Mouse (Mus musculus) heart, embryonic 15.5 days (tissue): ENCODE measurements around the gene Mgat5. TPM values are rescaled to one million over a fixed set of nuclear protein-coding genes. Genes with fewer than 3 reads are reported as not detected.

Experiments used
- ATAC-seq: fragments of 200-750 bp; cut with Nextera tagmentation; replicated peaks from 2 replicates; pipeline ENCODE4 v1.8.0; 2017; ENCODE audit warnings: low read depth, moderate TSS enrichment; ENCODE audit not compliant: insufficient number of reproducible peaks, insufficient read depth, low FRiP score
- H3K27ac ChIP-seq: fragments of 300-500 bp; sonication (generic); 2 replicates; pipeline ENCODE4 v1.5.1; 2015; ENCODE audit warnings: mild to moderate bottlenecking, inconsistent platforms
- H3K27me3 ChIP-seq: fragments of 300-500 bp; sonication (generic); 2 replicates; pipeline ENCODE4 v1.6.1; 2015; ENCODE audit warnings: inconsistent platforms
- H3K36me3 ChIP-seq: fragments of 300-500 bp; sonication (generic); 2 replicates; pipeline ENCODE4 v1.6.1; 2015; ENCODE audit warnings: mild to moderate bottlenecking, inconsistent platforms
- H3K4me1 ChIP-seq: fragments of 300-500 bp; sonication (generic); replicated peaks from 2 replicates; pipeline ENCODE4 v1.6.1; 2015; ENCODE audit warnings: inconsistent platforms
- H3K4me2 ChIP-seq: fragments of 300-500 bp; sonication (generic); 2 replicates; pipeline ENCODE4 v1.6.1; 2015; ENCODE audit warnings: inconsistent platforms, mild to moderate bottlenecking, moderate library complexity
- H3K4me3 ChIP-seq: fragments of 300-500 bp; sonication (generic); 2 replicates; pipeline ENCODE4 v1.5.1; 2015; ENCODE audit warnings: mild to moderate bottlenecking, inconsistent platforms
- H3K9ac ChIP-seq: fragments of 300-500 bp; sonication (generic); 2 replicates; pipeline ENCODE4 v1.6.1; 2015; ENCODE audit warnings: mild to moderate bottlenecking, inconsistent platforms
- H3K9me3 ChIP-seq: fragments of 300-500 bp; sonication (generic); replicated peaks from 2 replicates; pipeline ENCODE4 v1.6.1; 2016; ENCODE audit warnings: inconsistent platforms
- WGBS: fragments of 180-500 bp; shearing (Covaris S2); methylation state at CpG from one replicate; pipeline ENCODE4 v1.1.7; 2015; ENCODE audit warnings: mixed read lengths; 5-methylcytosine and 5-hydroxymethylcytosine counted together
- polyA plus RNA-seq: library from polyadenylated mRNA; unstranded; fragments of >200 nt; fragmentation: Nextera tagmentation; extraction: Ambion mirVana; gene quantifications from 2 replicates; pipeline ENCODE4 v1.2.1, GENCODE M21; 2015

Mgat5 gene
- polyA plus RNA-seq, 1 experiment from 2014 or later = 3.7 TPM

DNA sequence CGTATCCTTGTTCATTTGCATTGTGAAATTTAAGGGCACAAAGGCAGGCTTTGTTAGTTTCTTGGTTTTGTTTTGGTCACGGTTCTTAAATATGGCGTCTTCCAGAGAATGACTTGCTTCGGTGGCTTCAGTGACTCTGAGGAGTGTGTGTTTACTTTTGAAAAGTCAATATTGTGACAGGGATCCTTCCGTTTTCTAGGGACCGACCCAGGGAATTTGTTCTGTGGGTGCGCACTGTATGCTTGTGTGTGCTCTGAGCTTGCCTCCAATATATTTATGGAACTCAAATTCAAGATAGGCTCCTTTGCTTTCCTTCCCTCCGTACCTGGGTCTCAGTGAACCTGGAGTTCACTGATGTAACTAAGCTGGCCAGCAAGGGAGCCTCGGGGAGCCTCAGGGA lies 86.1 kb downstream of the Mgat5 start:
- no peak overlapping the region for H3K9ac ChIP-seq
- H3K4me1 ChIP-seq = no peaks in the 10 kb centered on the region
- ATAC-seq = no peak
- WGBS = 80% methylated on average over 9 of the region's 9 CpGs
- no peaks in the 10 kb centered on the region for H3K27me3 ChIP-seq
- H3K4me3 ChIP-seq = no peak overlapping the region
- no peak overlapping the region for H3K27ac ChIP-seq
- H3K4me2 ChIP-seq = no peak overlapping the region
- no peaks in the 10 kb centered on the region for H3K9me3 ChIP-seq
- no peaks in the 10 kb centered on the region for H3K36me3 ChIP-seq

GRCm38 (mm10) chr1:127291721-127292120 lies 86.9 kb downstream of the Mgat5 start:
- Histone ChIP-seq H3K36me3 (no peaks in the 10 kb centered on the region), H3K4me1 (no peaks in the 10 kb centered on the region)
- ATAC-seq = no peak

DNA sequence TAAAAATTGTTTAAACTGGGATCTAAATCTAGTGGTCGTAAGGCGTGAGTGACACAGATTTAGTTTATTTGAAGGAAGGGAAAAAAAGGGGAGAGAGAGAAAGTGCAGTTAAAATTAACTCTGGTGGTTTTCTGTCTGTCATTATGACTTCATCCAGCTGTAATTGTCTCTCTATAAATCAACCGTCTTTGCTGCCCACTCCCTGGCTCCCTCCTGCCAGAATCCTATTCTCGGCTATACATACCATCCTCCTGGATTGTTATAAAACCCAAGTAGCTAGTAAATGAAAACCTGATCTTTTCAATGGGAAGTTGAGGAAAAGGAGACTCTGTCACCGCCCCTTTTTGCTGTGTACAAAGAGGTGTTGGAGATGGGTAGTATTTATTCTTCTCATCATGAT lies 88.5 kb downstream of the Mgat5 start:
- ATAC-seq = no peak
- Histone ChIP-seq H3K4me1 (no peaks in the 10 kb centered on the region), H3K27ac (no peak overlapping the region), H3K9ac (no peak overlapping the region), H3K9me3 (no peaks in the 10 kb centered on the region), H3K27me3 (no peaks in the 10 kb centered on the region), H3K4me2 (no peak overlapping the region), H3K36me3 (no peaks in the 10 kb centered on the region), H3K4me3 (no peak overlapping the region)
- WGBS = 68% methylated on average over 5 of the region's 5 CpGs

More at GRCm38 (mm10) chr1:127291721-127292120, 86.9 kb downstream of the Mgat5 start:
- Histone ChIP-seq H3K4me3 (no peak overlapping the region), H3K9me3 (no peaks in the 10 kb centered on the region), H3K9ac (no peak overlapping the region), H3K27ac (no peak overlapping the region), H3K4me2 (no peak overlapping the region), H3K27me3 (no peaks in the 10 kb centered on the region)

DNA sequence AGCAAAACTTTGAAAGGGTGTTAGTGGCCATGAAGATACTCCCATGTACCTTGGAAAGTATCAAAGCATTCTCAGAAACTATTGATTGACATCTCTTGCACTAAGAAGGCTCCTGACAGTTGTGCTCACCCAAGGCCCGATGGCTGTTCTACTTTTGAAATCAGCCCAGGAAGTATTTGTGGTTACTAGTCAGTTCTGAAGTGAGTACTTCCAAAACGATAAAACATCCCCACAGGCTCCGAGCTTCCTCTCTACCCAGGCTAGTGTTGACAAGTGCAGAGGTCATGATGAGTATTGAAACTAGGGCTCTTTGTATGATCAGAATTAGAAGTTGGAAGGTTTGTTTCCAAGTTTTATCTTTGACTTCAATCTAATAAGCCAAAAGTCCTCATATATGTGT lies 92.0 kb downstream of the Mgat5 start:
- H3K36me3 ChIP-seq = no peaks in the 10 kb centered on the region
- no peak for ATAC-seq
- H3K4me1 ChIP-seq = peaks cover under 1% of the 10 kb centered on the region
- no peak overlapping the region for H3K9ac ChIP-seq
- H3K9me3 ChIP-seq = no peaks in the 10 kb centered on the region
- no peak overlapping the region for H3K4me3 ChIP-seq
- H3K27me3 ChIP-seq = no peaks in the 10 kb centered on the region
- WGBS = 62% methylated on average over 3 of the region's 3 CpGs
- H3K4me2 ChIP-seq = no peak overlapping the region
- H3K27ac ChIP-seq = no peak overlapping the region

DNA sequence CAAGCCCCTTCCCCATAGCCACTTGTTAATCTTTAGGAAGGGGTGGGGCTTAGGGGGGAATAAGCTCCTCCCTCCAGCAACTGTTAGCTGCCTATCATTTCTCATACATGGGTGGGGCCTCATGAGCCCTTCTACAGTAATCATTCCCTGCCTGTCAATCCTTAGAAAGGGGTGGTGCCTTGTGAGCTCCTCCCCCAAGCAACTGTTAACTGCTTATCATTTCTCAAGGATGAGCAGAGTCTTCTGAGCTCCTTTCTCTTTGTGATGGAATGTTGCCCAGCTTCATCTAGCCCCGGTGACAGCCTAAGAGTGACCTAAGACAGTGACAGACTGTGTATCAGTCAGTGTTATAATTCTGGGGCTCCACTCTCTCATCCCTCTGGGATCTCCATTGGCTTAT lies 95.0 kb downstream of the Mgat5 start:
- 83% methylated on average over 1 of the region's 1 CpGs for WGBS
- Histone ChIP-seq H3K4me2 (no peak overlapping the region), H3K36me3 (no peaks in the 10 kb centered on the region), H3K9me3 (no peaks in the 10 kb centered on the region), H3K27ac (no peak overlapping the region), H3K27me3 (no peaks in the 10 kb centered on the region), H3K9ac (no peak overlapping the region), H3K4me1 (peaks cover 20% of the 10 kb centered on the region), H3K4me3 (no peak overlapping the region)
- no peak for ATAC-seq

DNA sequence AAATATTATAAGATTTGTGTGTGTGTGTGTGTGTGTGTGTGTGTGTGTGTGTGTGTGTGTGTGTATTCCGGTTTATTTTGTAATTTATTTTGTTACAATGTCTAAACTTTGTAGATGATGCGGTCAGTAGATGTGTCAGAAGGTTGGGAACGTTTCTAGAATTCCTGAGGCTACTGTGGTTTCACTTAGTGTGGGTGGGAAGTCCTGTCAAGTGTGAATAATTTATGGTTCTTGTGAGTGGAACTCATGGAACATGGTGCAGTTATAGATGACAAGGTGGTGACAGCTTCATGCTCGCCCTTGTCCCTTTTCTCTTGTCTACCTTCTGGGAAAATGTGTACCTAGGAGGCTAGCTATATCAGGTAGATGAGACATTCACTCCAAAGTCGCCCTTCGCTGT lies 96.2 kb downstream of the Mgat5 start:
- no peaks in the 10 kb centered on the region for H3K36me3 ChIP-seq
- no peak overlapping the region for H3K27ac ChIP-seq
- no peaks in the 10 kb centered on the region for H3K27me3 ChIP-seq
- H3K4me3 ChIP-seq = no peak overlapping the region
- H3K4me2 ChIP-seq = no peak overlapping the region
- peaks cover 20% of the 10 kb centered on the region for H3K4me1 ChIP-seq
- no peak overlapping the region for H3K9ac ChIP-seq
- WGBS = 73% methylated on average over 6 of the region's 6 CpGs
- ATAC-seq = no peak
- no peaks in the 10 kb centered on the region for H3K9me3 ChIP-seq

DNA sequence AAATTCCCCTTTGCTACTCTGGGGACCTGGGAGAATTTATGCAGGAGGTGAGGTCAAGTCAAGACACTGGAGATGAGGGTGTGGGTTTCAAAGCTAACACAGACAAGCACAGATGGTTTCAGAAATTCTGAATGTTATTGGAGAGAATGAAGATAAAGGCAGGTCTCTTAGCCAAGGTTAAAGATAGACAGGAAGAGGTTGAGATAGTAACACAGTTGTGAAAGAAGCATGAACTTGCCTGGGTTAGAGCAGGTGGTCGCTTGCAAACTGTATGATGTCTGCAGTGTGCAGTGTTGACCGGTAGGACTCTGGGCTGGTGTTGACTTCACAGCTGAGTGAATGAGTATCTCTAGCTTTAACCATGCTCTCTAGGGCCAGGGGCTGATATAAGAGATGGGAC lies 97.8 kb downstream of the Mgat5 start:
- Histone ChIP-seq H3K4me2 (no peak overlapping the region), H3K4me1 (peaks cover 20% of the 10 kb centered on the region), H3K9me3 (no peaks in the 10 kb centered on the region), H3K4me3 (no peak overlapping the region), H3K36me3 (peaks cover 9% of the 10 kb centered on the region; the same call in 1 of the 2 replicates), H3K9ac (no peak overlapping the region), H3K27me3 (no peaks in the 10 kb centered on the region), H3K27ac (no peak overlapping the region)
- WGBS = 70% methylated on average over 2 of the region's 2 CpGs
- no peak for ATAC-seq

GRCm38 (mm10) chr1:127303791-127304190 lies 99.0 kb downstream of the Mgat5 start:
- Histone ChIP-seq H3K36me3 (peaks cover 10% of the 10 kb centered on the region; the same call in 1 of the 2 replicates), H3K4me1 (peaks cover 23% of the 10 kb centered on the region), H3K9ac (no peak overlapping the region), H3K4me2 (no peak overlapping the region), H3K9me3 (no peaks in the 10 kb centered on the region), H3K27ac (no peak overlapping the region), H3K4me3 (no peak overlapping the region), H3K27me3 (no peaks in the 10 kb centered on the region)
- 71% methylated on average over 5 of the region's 5 CpGs for WGBS
- ATAC-seq = no peak

DNA sequence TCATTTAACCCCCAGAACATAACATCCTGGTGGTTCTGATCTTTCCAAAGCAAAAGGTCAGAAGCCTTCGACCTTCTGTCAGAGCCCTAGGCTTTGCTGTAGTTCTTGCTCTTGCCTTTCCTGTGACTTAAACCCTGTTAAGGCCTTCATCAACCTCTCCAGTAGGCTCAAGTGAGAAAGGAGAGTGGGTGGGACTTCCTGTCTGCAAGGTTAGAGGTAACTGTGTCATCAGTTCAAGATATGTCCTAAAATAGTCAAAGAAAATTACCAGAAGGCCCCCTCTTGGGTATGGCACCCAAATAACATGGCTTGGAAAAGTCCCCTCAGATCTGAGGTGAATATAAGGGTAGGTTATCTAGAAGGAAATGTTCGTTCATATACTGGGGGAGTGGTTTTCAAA lies 99.5 kb downstream of the Mgat5 start:
- Histone ChIP-seq H3K9me3 (no peaks in the 10 kb centered on the region), H3K4me2 (no peak overlapping the region), H3K27ac (no peak overlapping the region), H3K9ac (no peak overlapping the region), H3K4me3 (no peak overlapping the region), H3K36me3 (peaks cover 10% of the 10 kb centered on the region; the same call in 1 of the 2 replicates), H3K4me1 (peaks cover 23% of the 10 kb centered on the region), H3K27me3 (no peaks in the 10 kb centered on the region)
- no peak for ATAC-seq
- 77% methylated on average over 2 of the region's 2 CpGs for WGBS

DNA sequence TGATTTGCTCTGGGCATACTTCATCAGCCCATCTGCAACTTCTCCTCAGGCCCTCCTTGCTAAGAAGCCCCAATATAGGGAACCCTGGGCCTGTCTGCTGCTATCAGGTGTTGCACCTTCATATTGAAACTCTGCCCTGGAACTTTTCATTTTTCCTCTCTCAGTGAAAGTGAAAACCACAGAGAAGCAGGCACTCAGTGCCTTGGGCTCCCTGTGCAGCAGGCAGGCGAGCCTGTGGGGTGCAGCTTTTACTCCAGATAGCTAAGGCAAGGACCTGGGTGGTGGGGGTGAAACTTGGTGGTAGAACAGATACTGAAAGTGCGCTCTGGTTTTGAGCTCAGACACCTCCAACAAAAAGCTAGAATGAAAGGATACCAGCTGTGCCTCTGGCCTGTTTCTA lies 100.8 kb downstream of the Mgat5 start:
- Histone ChIP-seq H3K36me3 (peaks cover 10% of the 10 kb centered on the region; the same call in 1 of the 2 replicates), H3K9me3 (no peaks in the 10 kb centered on the region), H3K4me2 (no peak overlapping the region), H3K9ac (no peak overlapping the region), H3K4me3 (no peak overlapping the region), H3K27ac (no peak overlapping the region), H3K27me3 (no peaks in the 10 kb centered on the region), H3K4me1 (peaks cover 23% of the 10 kb centered on the region)
- ATAC-seq = no peak
- 71% methylated on average over 2 of the region's 2 CpGs for WGBS

- Histone ChIP-seq H3K36me3 (peaks cover 10% of the 10 kb centered on the region; the same call in 1 of the 2 replicates), H3K27me3 (no peaks in the 10 kb centered on the region), H3K4me1 (peaks cover 23% of the 10 kb centered on the region), H3K9ac (no peak overlapping the region), H3K27ac (no peak overlapping the region), H3K4me2 (no peak overlapping the region), H3K4me3 (no peak overlapping the region), H3K9me3 (no peaks in the 10 kb centered on the region)
- no peak for ATAC-seq
- WGBS = 80% methylated on average over 20 of the region's 20 CpGs
Measured at GRCm38 (mm10) chr1:127306024-127306771, 101.4 kb downstream of the Mgat5 start.

- Histone ChIP-seq H3K27me3 (no peaks in the 10 kb centered on the region), H3K4me2 (no peak overlapping the region), H3K9me3 (no peaks in the 10 kb centered on the region), H3K27ac (no peak overlapping the region), H3K9ac (no peak overlapping the region), H3K36me3 (peaks cover 10% of the 10 kb centered on the region; the same call in 1 of the 2 replicates), H3K4me1 (peaks cover 17% of the 10 kb centered on the region), H3K4me3 (no peak overlapping the region)
- 91% methylated on average over 4 of the region's 4 CpGs for WGBS
- ATAC-seq = no peak
Measured at GRCm38 (mm10) chr1:127307361-127307760, 102.5 kb downstream of the Mgat5 start.
